Mouse (Mus musculus) liver, postnatal 0 days (tissue): ENCODE measurements at regions not wholly inside any gene's neighbourhood (a gene's known extent, or its start where the extent isn't known, plus 50 kb on each side); places are given as distances from the start of the nearest gene placed in this dataset.

Experiments
- ATAC-seq: fragments of 200-750 bp; cut with Nextera tagmentation; 2 replicates; pipeline ENCODE4 v1.8.0; 2017; ENCODE audit warnings: mild to moderate bottlenecking, moderate library complexity
- DNase-seq: peaks from one replicate; pipeline ENCODE4 v3.0.0-alpha.2; 2016
- H3K27ac ChIP-seq: fragments of 300-500 bp; sonication (generic); 2 replicates; pipeline ENCODE4 v1.5.1; 2014; ENCODE audit warnings: antibody characterized with exemption, moderate library complexity, mild to moderate bottlenecking, low read depth
- H3K27me3 ChIP-seq: fragments of 300-500 bp; sonication (generic); 2 replicates; pipeline ENCODE4 v1.6.1; 2014; ENCODE audit warnings: low read length, control low read depth, mixed read lengths; ENCODE audit not compliant: insufficient read depth
- H3K36me3 ChIP-seq: fragments of 300-500 bp; sonication (generic); replicated peaks from 2 replicates; pipeline ENCODE4 v1.6.1; 2014; ENCODE audit warnings: mild to moderate bottlenecking, control low read depth, low read length, moderate library complexity, mixed read lengths; ENCODE audit not compliant: insufficient read depth
- H3K4me1 ChIP-seq: fragments of 300-500 bp; sonication (generic); 2 replicates; pipeline ENCODE4 v1.6.1; 2014; ENCODE audit warnings: antibody characterized with exemption, mild to moderate bottlenecking, control low read depth; ENCODE audit not compliant: insufficient read depth
- H3K4me2 ChIP-seq: fragments of 300-500 bp; sonication (generic); 2 replicates; pipeline ENCODE4 v1.6.1; 2014; ENCODE audit warnings: low read depth, mild to moderate bottlenecking, low read length, moderate library complexity, mixed read lengths
- H3K4me3 ChIP-seq: fragments of 300-500 bp; sonication (generic); 2 replicates; pipeline ENCODE4 v1.5.1; 2014; ENCODE audit warnings: low read depth, low read length
- H3K9ac ChIP-seq: fragments of 300-500 bp; sonication (generic); replicated peaks from 2 replicates; pipeline ENCODE4 v1.6.1; 2014; ENCODE audit warnings: mild to moderate bottlenecking, moderate library complexity
- H3K9me3 ChIP-seq: fragments of 300-500 bp; sonication (generic); 2 replicates; pipeline ENCODE4 v1.6.1; 2016; ENCODE audit warnings: mild to moderate bottlenecking, control low read depth, low read length, mixed read lengths
- CTCF ChIP-seq: sonication (generic); IDR thresholded peaks from 2 replicates; pipeline ENCODE4 v1.5.1; 2016; ENCODE audit warnings: antibody characterized with exemption, low read depth
- EP300 ChIP-seq: IDR thresholded peaks from 2 replicates; pipeline ENCODE4 v1.6.1; 2016; ENCODE audit warnings: antibody characterized with exemption, low read depth, mild to moderate bottlenecking
- WGBS: fragments of 180-500 bp; shearing (Covaris S2); extraction: QIAGEN DNeasy Blood & Tissue Kit; methylation state at CpG from one replicate; pipeline ENCODE4 v1.1.7; 2014; ENCODE audit not compliant: insufficient replicate concordance; 5-methylcytosine and 5-hydroxymethylcytosine counted together

DNA sequence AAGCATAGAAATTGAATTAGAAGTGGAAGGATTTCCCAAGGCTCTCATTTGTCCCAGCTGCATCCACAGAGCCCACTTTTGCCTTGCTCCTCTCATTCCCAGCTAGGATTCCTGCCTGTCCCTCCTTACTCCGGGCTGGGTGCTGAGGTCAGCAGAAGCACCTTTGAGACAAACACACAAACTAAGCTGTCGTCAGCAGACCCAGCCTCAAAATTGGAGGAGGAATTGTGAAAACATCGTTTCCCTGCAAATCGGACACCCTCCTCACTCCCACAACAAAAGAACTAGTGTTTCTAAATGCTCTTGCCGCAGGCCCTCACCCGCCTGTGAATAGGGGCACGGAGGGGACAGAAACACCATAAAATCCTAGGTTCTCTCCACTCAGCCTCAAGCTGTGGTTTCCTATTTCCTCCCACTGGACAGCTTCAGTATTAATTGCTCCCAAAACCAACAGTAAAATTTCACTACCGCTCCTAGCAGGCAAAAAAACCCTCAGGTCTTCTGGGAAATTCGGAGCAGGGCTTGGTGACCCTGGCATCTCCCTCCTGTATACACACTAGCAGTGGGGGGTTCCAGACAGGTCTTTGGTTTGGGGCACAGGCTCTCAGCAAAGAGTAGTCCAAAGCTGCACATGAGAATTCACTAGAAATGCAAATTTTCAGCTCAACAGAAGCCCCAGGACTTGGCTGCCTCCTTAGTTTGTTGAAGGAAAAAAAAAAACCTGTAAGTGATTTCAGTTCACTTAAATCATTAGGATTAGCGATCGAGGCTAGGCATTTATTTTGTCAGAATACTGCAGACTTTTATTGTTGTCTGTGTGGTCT, 123.5 kb upstream of the Adamts9 start:
- peak overlapping the region; percentile 29; the same call in 1 of the 2 replicates for H3K27ac ChIP-seq
- WGBS: 28% methylated on average over 11 of the region's 11 CpGs
- DNase-seq (no peak), ATAC-seq (no peak)
- TF ChIP-seq EP300 (no peak), CTCF (no peak)
- H3K4me1 ChIP-seq: peaks cover 3% of the 10 kb centered on the region
- no peaks in the 10 kb centered on the region for H3K9me3 ChIP-seq
- no peak overlapping the region for H3K9ac ChIP-seq
- H3K4me3 ChIP-seq: no peak overlapping the region
- H3K36me3 ChIP-seq: no peaks in the 10 kb centered on the region
- H3K4me2 ChIP-seq: 0 out of 2 replicates have a peak overlapping the region, but pooled peaks have one; percentile 2
- H3K27me3 ChIP-seq: no peaks in the 10 kb centered on the region

- H3K36me3 ChIP-seq: no peaks in the 10 kb centered on the region
- H3K9ac ChIP-seq: no peak overlapping the region
- no peaks in the 10 kb centered on the region for H3K27me3 ChIP-seq
- no peaks in the 10 kb centered on the region for H3K9me3 ChIP-seq
- H3K4me2 ChIP-seq: peak overlapping the region; percentile 2; the same call in 1 of the 2 replicates
- peaks cover 3% of the 10 kb centered on the region for H3K4me1 ChIP-seq
- 40% methylated on average over 12 of the region's 12 CpGs for WGBS
- H3K4me3 ChIP-seq: no peak overlapping the region
- peak overlapping the region; percentile 30; the same call in 1 of the 2 replicates for H3K27ac ChIP-seq
- TF ChIP-seq EP300 (no peak), CTCF (no peak)
- DNase-seq (peak; percentile 17), ATAC-seq (no peak)
Measured at GRCm38 (mm10) chr6:93065917-93066552, 122.7 kb upstream of the Adamts9 start.

DNA sequence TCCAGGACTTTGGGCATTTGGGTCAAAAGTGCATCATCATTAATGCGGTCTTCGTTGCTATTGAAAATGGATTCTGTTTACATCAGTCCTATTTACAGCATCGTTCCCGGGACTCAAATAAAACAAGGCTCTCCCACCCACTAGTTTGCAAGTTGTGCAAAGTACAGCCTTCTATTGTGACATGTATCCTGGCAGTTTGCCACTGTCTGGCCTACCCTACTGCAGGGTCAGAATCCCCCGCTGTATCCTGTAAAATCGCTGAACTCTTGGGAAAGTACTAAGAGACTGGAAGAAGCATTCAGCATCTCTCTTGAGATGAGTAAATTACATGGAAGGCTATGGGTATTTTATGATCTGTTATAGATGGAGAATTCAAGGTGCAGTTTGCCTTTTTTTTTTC, 122.1 kb upstream of the Adamts9 start:
- WGBS: 62% methylated on average over 6 of the region's 6 CpGs
- ATAC-seq (no peak), DNase-seq (peak; percentile 29)
- Histone ChIP-seq H3K36me3 (no peaks in the 10 kb centered on the region), H3K4me2 (no peak overlapping the region), H3K9ac (no peak overlapping the region), H3K27ac (no peak overlapping the region), H3K4me3 (no peak overlapping the region), H3K9me3 (no peaks in the 10 kb centered on the region), H3K4me1 (peaks cover 3% of the 10 kb centered on the region), H3K27me3 (no peaks in the 10 kb centered on the region)
- TF ChIP-seq CTCF: no peak
- no peak for TF ChIP-seq EP300

- H3K9ac ChIP-seq: no peak overlapping the region
- no peak for TF ChIP-seq CTCF
- H3K27ac ChIP-seq: no peak overlapping the region
- H3K9me3 ChIP-seq: no peaks in the 10 kb centered on the region
- H3K27me3 ChIP-seq: no peaks in the 10 kb centered on the region
- no peak overlapping the region for H3K4me2 ChIP-seq
- no peaks in the 10 kb centered on the region for H3K36me3 ChIP-seq
- H3K4me1 ChIP-seq: peaks cover 3% of the 10 kb centered on the region
- H3K4me3 ChIP-seq: no peak overlapping the region
- no peak for ATAC-seq
- 75% methylated on average over 7 of the region's 7 CpGs for WGBS
- no peak for DNase-seq
Measured at GRCm38 (mm10) chr6:93064366-93064765, 121.1 kb upstream of the Adamts9 start.

- no peak overlapping the region for H3K4me3 ChIP-seq
- H3K9ac ChIP-seq: no peak overlapping the region
- no peaks in the 10 kb centered on the region for H3K9me3 ChIP-seq
Measured at GRCm38 (mm10) chr6:93061741-93062140, 118.4 kb upstream of the Adamts9 start.

DNA sequence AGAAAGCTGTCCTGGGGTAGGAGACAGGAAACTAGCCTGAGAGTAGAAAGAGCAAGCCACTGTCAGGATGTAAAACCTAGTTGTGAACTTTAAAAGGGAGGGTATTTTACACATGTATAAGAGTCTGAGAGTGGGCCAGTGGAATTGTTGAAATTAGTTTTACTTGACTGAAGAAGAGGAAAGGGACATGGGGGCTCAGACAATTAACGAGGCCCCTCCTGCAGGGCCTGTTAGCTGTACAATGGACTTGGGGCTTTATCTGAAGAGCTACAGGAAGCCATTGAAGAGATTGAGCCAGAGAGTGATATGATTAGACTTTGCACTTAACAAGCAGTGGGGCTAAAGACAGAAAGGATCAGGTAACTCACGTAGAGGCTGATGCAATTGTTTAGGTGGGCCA, 102.2 kb upstream of the Adamts9 start:
- H3K9ac ChIP-seq: no peak overlapping the region
- no peak for TF ChIP-seq EP300
- no peak for TF ChIP-seq CTCF
- H3K4me2 ChIP-seq: no peak overlapping the region
- no peaks in the 10 kb centered on the region for H3K9me3 ChIP-seq
- no peak overlapping the region for H3K4me3 ChIP-seq
- 40% methylated on average over 2 of the region's 2 CpGs for WGBS
- no peak overlapping the region for H3K27ac ChIP-seq
- no peaks in the 10 kb centered on the region for H3K4me1 ChIP-seq
- no peaks in the 10 kb centered on the region for H3K27me3 ChIP-seq
- DNase-seq (no peak), ATAC-seq (no peak)
- H3K36me3 ChIP-seq: no peaks in the 10 kb centered on the region

More at GRCm38 (mm10) chr6:93061741-93062140, 118.4 kb upstream of the Adamts9 start:
- no peak for DNase-seq
- Histone ChIP-seq H3K4me1 (peaks cover 3% of the 10 kb centered on the region), H3K36me3 (no peaks in the 10 kb centered on the region), H3K27me3 (no peaks in the 10 kb centered on the region), H3K27ac (no peak overlapping the region), H3K4me2 (no peak overlapping the region)
- no peak for ATAC-seq
- TF ChIP-seq CTCF: no peak
- no peak for TF ChIP-seq EP300
- 76% methylated on average over 3 of the region's 3 CpGs for WGBS
